Mouse (Mus musculus) hindbrain, embryonic 11.5 days (tissue): ENCODE data around the gene Pgpep1. TPM values are rescaled to one million over a fixed set of nuclear protein-coding genes. Genes with fewer than 3 reads are reported as not detected.

ENCODE experiments used
- ATAC-seq: fragments of 200-750 bp; cut with Nextera tagmentation; 2 replicates; pipeline ENCODE4 v1.8.0; 2017; ENCODE audit warnings: mild to moderate bottlenecking, moderate TSS enrichment, moderate library complexity; ENCODE audit not compliant: low FRiP score
- DNase-seq: peaks from one replicate; pipeline ENCODE4 v3.0.0-alpha.2; 2015; ENCODE audit warnings: low spot score
- H3K27ac ChIP-seq: fragments of 300-500 bp; sonication (generic); 2 replicates; pipeline ENCODE4 v1.5.1; 2014; ENCODE audit warnings: mild to moderate bottlenecking, low read depth, low read length
- H3K27me3 ChIP-seq: fragments of 300-500 bp; sonication (generic); 2 replicates; pipeline ENCODE4 v1.6.1; 2014; ENCODE audit warnings: mild to moderate bottlenecking, low read length, moderate library complexity, mixed read lengths; ENCODE audit not compliant: control insufficient read depth, insufficient read depth
- H3K36me3 ChIP-seq: fragments of 300-500 bp; sonication (generic); 2 replicates; pipeline ENCODE4 v1.6.1; 2014; ENCODE audit warnings: mild to moderate bottlenecking, low read length, moderate library complexity, mixed read lengths; ENCODE audit not compliant: control insufficient read depth, insufficient read depth
- H3K4me1 ChIP-seq: fragments of 300-500 bp; sonication (generic); replicated peaks from 2 replicates; pipeline ENCODE4 v1.6.1; 2014; ENCODE audit warnings: low read length, mixed read lengths; ENCODE audit not compliant: control insufficient read depth, insufficient read depth
- H3K4me2 ChIP-seq: fragments of 300-500 bp; sonication (generic); replicated peaks from 2 replicates; pipeline ENCODE4 v1.6.1; 2014; ENCODE audit warnings: mild to moderate bottlenecking, low read depth, low read length
- H3K4me3 ChIP-seq: fragments of 300-500 bp; sonication (generic); 2 replicates; pipeline ENCODE4 v1.5.1; 2014; ENCODE audit warnings: low read depth, low read length
- H3K9ac ChIP-seq: fragments of 300-500 bp; sonication (generic); 2 replicates; pipeline ENCODE4 v1.6.1; 2014; ENCODE audit warnings: low read depth, low read length
- H3K9me3 ChIP-seq: fragments of 300-500 bp; sonication (generic); 2 replicates; pipeline ENCODE4 v1.6.1; 2016; ENCODE audit warnings: low read length; ENCODE audit not compliant: control insufficient read depth
- WGBS: fragments of 180-500 bp; shearing (Covaris S2); extraction: QIAGEN DNeasy Blood & Tissue Kit; methylation state at CpG from one replicate; pipeline ENCODE4 v1.1.7; 2014; 5-methylcytosine and 5-hydroxymethylcytosine counted together
- polyA plus RNA-seq: library from polyadenylated mRNA; unstranded; fragments of >200 nt; fragmentation: Nextera tagmentation; extraction: Ambion mirVana; gene quantifications from 2 replicates; pipeline ENCODE4 v1.2.1, GENCODE M21; 2014

Pgpep1 gene
- polyA plus RNA-seq, 1 experiment from 2014 or later: 170 TPM

GRCm38 (mm10) chr8:70699834-70700554, 39.8 kb upstream of the Pgpep1 start:
- under 1% methylated on average over 53 of the region's 59 CpGs for WGBS
- no peaks in the 10 kb centered on the region for H3K27me3 ChIP-seq
- H3K4me2 ChIP-seq: peak overlapping the region; percentile 60
- H3K27ac ChIP-seq: peak overlapping the region; percentile 99
- peak; percentile 88 for DNase-seq
- peaks cover 5% of the 10 kb centered on the region for H3K36me3 ChIP-seq
- no peak for ATAC-seq
- no peaks in the 10 kb centered on the region for H3K9me3 ChIP-seq
- H3K9ac ChIP-seq: peak overlapping the region; percentile 99
- H3K4me1 ChIP-seq: peaks cover 24% of the 10 kb centered on the region
- peak overlapping the region; percentile 99 for H3K4me3 ChIP-seq

DNA sequence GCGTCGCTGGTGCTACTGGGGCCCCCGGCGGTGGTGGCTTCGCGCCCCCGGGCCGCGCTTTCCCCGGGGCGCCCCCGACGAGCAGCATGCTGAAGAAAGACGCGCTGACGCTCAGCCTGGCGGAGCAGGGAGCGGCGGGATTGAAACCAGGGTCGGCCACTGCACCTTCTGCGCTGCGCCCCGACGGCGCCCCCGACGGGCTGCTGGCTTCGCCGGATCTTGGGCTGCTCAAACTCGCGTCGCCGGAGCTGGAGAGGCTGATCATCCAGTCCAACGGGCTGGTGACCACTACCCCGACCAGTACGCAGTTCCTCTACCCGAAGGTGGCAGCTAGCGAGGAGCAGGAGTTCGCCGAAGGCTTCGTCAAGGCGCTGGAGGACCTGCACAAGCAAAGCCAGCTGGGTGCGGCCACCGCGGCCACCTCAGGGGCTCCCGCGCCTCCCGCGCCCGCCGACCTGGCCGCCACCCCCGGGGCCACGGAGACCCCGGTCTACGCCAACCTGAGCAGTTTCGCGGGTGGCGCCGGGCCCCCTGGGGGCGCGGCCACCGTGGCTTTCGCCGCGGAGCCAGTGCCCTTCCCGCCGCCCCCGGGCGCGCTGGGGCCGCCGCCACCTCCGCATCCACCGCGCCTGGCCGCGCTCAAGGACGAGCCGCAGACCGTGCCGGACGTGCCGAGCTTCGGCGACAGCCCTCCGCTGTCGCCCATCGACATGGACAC, 39.1 kb upstream of the Pgpep1 start:
- no peaks in the 10 kb centered on the region for H3K27me3 ChIP-seq
- ATAC-seq: peak; percentile 4
- H3K27ac ChIP-seq: peak overlapping the region; percentile 99
- no peaks in the 10 kb centered on the region for H3K9me3 ChIP-seq
- WGBS: under 1% methylated on average over 63 of the region's 89 CpGs
- H3K4me2 ChIP-seq: peak overlapping the region; percentile 60
- peak overlapping the region; percentile 99 for H3K4me3 ChIP-seq
- DNase-seq: no peak
- peak overlapping the region; percentile 99 for H3K9ac ChIP-seq
- peaks cover 5% of the 10 kb centered on the region for H3K36me3 ChIP-seq
- H3K4me1 ChIP-seq: peaks cover 24% of the 10 kb centered on the region

DNA sequence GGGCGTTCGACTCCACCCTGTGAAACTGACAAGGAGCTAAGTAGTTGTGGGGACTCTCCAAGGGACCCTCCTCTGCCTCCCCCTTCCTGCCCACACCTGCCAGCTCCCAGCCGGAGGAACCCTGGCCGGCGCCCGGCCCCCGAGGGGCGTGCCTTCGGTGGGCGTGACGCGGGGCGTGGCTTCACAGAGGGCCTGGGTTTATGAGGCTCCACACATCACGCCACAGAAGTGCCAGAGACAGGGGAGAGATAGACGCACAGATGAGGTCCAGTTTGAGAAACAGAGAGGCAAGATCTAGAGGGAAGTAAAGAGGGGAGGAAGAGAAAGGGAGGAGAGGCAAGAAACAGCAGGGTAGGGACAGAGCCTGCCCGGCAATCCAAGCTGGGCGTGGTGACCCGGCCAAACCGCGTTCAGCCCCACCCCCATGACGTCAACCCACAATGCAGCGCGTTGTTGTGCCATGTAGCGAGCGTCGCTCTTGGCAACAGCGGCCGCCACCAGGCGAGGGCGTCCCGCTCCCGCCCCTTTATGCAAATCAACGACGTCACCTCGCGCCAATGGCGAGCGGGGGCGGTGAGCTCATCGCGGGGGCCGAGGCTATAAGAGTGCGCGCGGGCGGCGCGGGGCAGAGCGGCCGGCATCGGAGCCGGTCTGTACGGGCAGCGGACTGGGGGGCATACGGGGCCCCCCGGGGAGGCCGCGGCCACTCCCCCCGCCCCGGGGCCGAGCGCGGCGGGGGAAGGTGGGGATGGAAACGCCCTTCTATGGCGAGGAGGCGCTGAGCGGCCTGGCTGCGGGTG, 38.3 kb upstream of the Pgpep1 start, which contains the start of gene Jund:
Gene Jund, plus strand, starts transcription at position 640 of the 800 bp plus-strand sequence.
- peak within 1 kb of the TSS; percentile 99 for H3K27ac ChIP-seq
- H3K27me3 ChIP-seq: no peaks in the 10 kb centered on the region
- DNase-seq: peak; percentile 100
- H3K36me3 ChIP-seq: peaks cover 5% of the 10 kb centered on the region
- peak within 1 kb of the TSS; percentile 60 for H3K4me2 ChIP-seq
- H3K4me1 ChIP-seq: peaks cover 24% of the 10 kb centered on the region
- H3K9me3 ChIP-seq: no peaks in the 10 kb centered on the region
- ATAC-seq: peak; percentile 89
- peak within 1 kb of the TSS; percentile 99 for H3K9ac ChIP-seq
- H3K4me3 ChIP-seq: peak within 1 kb of the TSS; percentile 99
- under 1% methylated on average over 64 of the region's 69 CpGs for WGBS

DNA sequence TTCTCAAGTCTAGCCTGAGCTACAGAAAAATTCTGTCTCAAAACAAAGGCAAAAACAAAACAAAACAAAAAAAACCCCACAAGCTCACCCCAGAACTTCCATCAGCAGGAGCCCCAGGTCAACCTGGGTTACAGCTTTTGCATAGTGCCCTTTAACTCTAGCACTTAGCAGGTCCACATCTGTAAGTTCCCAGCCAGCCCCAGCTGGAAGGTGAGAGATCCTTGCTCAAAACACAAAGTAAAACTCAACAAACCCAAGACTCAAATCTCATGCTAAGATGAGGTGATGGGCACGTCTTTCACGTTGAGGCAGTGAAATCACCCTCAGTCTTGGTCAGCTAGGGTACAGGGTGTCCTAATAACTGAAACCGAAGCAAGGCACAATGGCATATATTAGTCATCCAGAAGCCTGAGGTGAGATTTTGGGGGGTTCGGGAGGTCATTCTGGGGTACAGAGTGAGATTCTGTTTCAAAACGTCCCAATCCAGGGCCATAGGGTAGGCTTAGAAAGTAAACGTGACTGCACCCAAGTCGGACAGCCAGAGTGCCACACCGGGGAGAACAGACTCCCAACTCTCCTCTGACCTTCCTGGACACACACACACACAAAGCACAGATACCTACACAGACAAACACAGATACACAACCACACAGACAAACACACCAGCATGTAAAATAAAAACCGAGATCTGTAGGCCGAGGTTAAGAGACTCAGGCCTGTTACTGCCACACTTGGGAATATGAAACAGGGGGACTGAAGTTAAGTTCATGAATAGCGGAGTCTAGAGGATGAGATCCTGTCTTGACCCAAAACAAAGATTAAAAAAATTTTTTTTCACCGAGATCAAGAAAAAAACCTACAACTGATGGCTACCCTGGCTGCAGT, 37.4 kb upstream of the Pgpep1 start:
- ATAC-seq (no peak), DNase-seq (no peak)
- Histone ChIP-seq H3K27ac (peak overlapping the region; percentile 99), H3K4me1 (peaks cover 24% of the 10 kb centered on the region), H3K27me3 (no peaks in the 10 kb centered on the region), H3K4me2 (peak overlapping the region; percentile 60), H3K36me3 (no peaks in the 10 kb centered on the region; the same call in 1 of the 2 replicates), H3K4me3 (0 out of 2 replicates have a peak overlapping the region, but pooled peaks have one; percentile 99), H3K9ac (no peak overlapping the region), H3K9me3 (no peaks in the 10 kb centered on the region)
- WGBS: 79% methylated on average over 12 of the region's 12 CpGs

GRCm38 (mm10) chr8:70696946-70697345, 36.8 kb upstream of the Pgpep1 start:
- DNase-seq (no peak), ATAC-seq (no peak)
- Histone ChIP-seq H3K4me1 (peaks cover 25% of the 10 kb centered on the region), H3K27ac (peak overlapping the region; percentile 68), H3K27me3 (no peaks in the 10 kb centered on the region), H3K4me2 (peak overlapping the region; percentile 50), H3K9me3 (no peaks in the 10 kb centered on the region), H3K9ac (peak overlapping the region; percentile 40; the same call in 1 of the 2 replicates), H3K4me3 (no peak overlapping the region), H3K36me3 (no peaks in the 10 kb centered on the region)
- WGBS: 55% methylated on average over 4 of the region's 4 CpGs

DNA sequence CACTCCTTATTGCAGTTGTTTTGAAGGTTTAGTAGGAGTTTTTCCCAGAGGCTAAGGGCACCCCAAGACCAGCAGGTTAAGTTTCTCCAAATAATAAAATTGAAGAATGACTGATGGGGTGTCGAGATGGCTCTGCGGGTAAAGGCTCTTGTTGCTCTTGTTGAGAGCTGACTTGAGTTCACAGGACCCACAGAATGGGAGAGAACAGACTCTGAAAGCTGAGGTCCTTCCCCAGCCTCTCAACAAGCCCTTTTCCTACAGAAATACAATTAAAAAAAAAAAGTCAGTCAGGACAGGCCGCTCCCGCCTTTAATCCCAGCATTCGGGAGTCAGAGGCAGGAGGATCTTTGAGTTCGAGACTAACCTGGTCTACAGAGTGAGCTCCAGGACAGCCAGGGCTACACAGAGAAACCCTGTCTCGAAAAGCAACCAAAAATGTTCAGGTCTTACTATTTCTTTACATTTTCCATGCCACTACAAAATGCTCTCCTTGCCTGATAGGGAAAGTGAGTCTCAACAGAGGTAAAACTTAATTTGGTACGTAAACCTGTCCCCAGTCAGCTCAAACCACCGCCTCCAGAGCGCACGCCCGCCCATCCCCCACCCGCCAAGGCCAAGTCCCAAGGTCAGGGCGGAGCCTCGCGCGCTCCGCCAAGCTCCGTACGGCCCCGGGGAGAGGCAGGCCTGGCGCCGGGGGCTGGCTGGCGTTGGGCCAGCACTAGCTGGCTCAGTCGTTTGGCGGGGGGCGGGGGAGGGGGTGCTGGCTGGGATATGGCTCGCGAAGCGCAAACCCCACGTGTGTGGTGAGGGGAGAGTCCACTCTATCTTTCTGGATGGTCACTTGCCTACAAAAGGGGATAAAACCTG, 36.1 kb upstream of the Pgpep1 start:
- Histone ChIP-seq H3K4me2 (peak overlapping the region; percentile 50), H3K27me3 (no peaks in the 10 kb centered on the region), H3K4me1 (peaks cover 26% of the 10 kb centered on the region), H3K4me3 (no peak overlapping the region; the same call in 1 of the 2 replicates), H3K27ac (peak overlapping the region; percentile 68), H3K9ac (peak overlapping the region; percentile 40; the same call in 1 of the 2 replicates), H3K9me3 (no peaks in the 10 kb centered on the region), H3K36me3 (no peaks in the 10 kb centered on the region)
- WGBS: 5% methylated on average over 31 of the region's 31 CpGs
- ATAC-seq (no peak), DNase-seq (peak; percentile 84)

DNA sequence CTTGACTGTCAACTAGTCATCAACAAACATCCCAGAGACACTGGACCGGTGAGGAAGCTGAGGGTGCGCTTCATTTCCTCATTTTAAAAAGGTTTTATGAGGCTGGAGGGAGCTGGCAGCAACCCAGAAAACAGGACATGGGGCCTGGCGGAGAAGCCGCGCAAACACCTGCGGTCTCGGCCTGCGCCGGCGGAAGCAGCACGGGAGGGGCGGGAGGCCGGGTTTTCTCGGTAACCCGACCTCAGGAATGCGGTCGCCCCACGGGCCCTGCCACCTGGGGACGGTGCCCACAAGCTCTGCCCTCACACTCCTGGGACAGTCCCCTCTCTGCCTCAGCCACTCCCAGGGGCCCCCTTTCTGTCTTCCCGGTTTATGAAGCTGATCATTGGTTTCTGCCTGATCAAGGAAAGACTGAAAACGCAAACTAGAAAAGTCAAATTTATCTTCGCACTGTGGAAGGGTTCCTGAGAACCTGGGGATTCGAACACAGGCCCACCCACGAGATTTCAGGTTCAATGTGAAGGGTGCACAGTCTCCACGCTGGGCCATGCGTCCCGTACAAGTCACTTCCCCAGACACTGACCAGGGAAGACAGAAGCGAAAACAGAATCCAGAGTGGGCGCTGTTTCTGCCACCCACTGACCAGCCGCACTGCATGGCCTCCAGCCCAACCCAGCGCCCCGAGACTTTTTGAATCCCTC, 35.3 kb upstream of the Pgpep1 start:
- Histone ChIP-seq H3K4me3 (no peak overlapping the region), H3K36me3 (no peaks in the 10 kb centered on the region), H3K27me3 (no peaks in the 10 kb centered on the region), H3K4me1 (peaks cover 23% of the 10 kb centered on the region), H3K9me3 (no peaks in the 10 kb centered on the region), H3K27ac (peak overlapping the region; percentile 58), H3K4me2 (no peak overlapping the region), H3K9ac (0 out of 2 replicates have a peak overlapping the region, but pooled peaks have one; percentile 7)
- DNase-seq (no peak), ATAC-seq (no peak)
- 31% methylated on average over 32 of the region's 32 CpGs for WGBS
